Mouse (Mus musculus): ENCODE measurements around the gene Armc2. TPM values are rescaled to one million over a fixed set of nuclear protein-coding genes. Genes with fewer than 3 reads are reported as not detected.

Armc2 gene
- total RNA-seq, 1 experiment = 1.0 TPM

GRCm38 (mm10) chr10:41866838-41867154 is 151.4 kb downstream of the Armc2 start:
- Histone ChIP-seq H3K36me3 (ENCODE audit: control insufficient read depth, insufficient read depth, low read length, poor library complexity, severe bottlenecking) (no peaks in the 10 kb centered on the region), H3K4me3 (ENCODE audit: insufficient read depth in 1 of 2, low read depth in 1 of 2, low read length in 2 of 2, poor library complexity in 1 of 2, severe bottlenecking in 1 of 2) (no peak overlapping the region), H3K27ac (ENCODE audit: insufficient read depth, low read depth, low read length, poor library complexity, severe bottlenecking) (no peak overlapping the region), H3K9ac (ENCODE audit: insufficient read depth, low read depth, low read length, poor library complexity, severe bottlenecking) (no peak overlapping the region), H3K4me1 (ENCODE audit: control insufficient read depth in 2 of 2, insufficient read depth in 2 of 2, low read length in 2 of 2, poor library complexity in 1 of 2) (no peaks in the 10 kb centered on the region), H3K9me3 (ENCODE audit: control insufficient read depth, insufficient read depth, low read depth, low read length) (no peaks in the 10 kb centered on the region)
- no peak for DNase-seq (ENCODE audit: low read depth, low spot score)
- in situ Hi-C loops (cut with MboI; ENCODE audit: low sequenced_read_pairs in 2 of 2, unreplicated experiment in 2 of 2) = no loop called here
- TF ChIP-seq MAFK (IDR thresholded peaks at IDR 0.05; ENCODE audit: insufficient read depth, low read depth, low read length) (no peak), HCFC1 (IDR thresholded peaks at IDR 0.05; ENCODE audit: borderline replicate concordance, insufficient read depth, low read length) (no peak), ZC3H11A (IDR thresholded peaks at IDR 0.05; ENCODE audit: borderline replicate concordance, low read depth, low read length) (no peak), ZNF384 (IDR thresholded peaks at IDR 0.05; ENCODE audit: low read depth, low read length) (no peak), CHD2 (IDR thresholded peaks at IDR 0.05; ENCODE audit: low read depth, low read length) (no peak)

GRCm38 (mm10) chr10:41866069-41866837 is 152.0 kb downstream of the Armc2 start:
- H3K9me3 ChIP-seq (ENCODE audit: control insufficient read depth, insufficient read depth, low read depth, low read length) = no peaks in the 10 kb centered on the region
- H3K27ac ChIP-seq (ENCODE audit: insufficient read depth, low read depth, low read length, poor library complexity, severe bottlenecking) = no peak overlapping the region
- H3K9ac ChIP-seq (ENCODE audit: insufficient read depth, low read depth, low read length, poor library complexity, severe bottlenecking) = no peak overlapping the region
- no peaks in the 10 kb centered on the region for H3K36me3 ChIP-seq (ENCODE audit: control insufficient read depth, insufficient read depth, low read length, poor library complexity, severe bottlenecking)
- no peaks in the 10 kb centered on the region for H3K4me1 ChIP-seq (ENCODE audit: control insufficient read depth in 2 of 2, insufficient read depth in 2 of 2, low read length in 2 of 2, poor library complexity in 1 of 2)
- DNase-seq (ENCODE audit: low read depth, low spot score) = no peak
- no peak for TF ChIP-seq ZC3H11A (IDR thresholded peaks at IDR 0.05; ENCODE audit: borderline replicate concordance, low read depth, low read length)
- TF ChIP-seq ZNF384 (IDR thresholded peaks at IDR 0.05; ENCODE audit: low read depth, low read length) = no peak
- no peak for TF ChIP-seq CHD2 (IDR thresholded peaks at IDR 0.05; ENCODE audit: low read depth, low read length)
- TF ChIP-seq MAFK (IDR thresholded peaks at IDR 0.05; ENCODE audit: insufficient read depth, low read depth, low read length) = no peak
- in situ Hi-C loops (cut with MboI; ENCODE audit: low sequenced_read_pairs in 2 of 2, unreplicated experiment in 2 of 2) = no loop called here
- no peak overlapping the region for H3K4me3 ChIP-seq (ENCODE audit: insufficient read depth in 1 of 2, low read depth in 1 of 2, low read length in 2 of 2, poor library complexity in 1 of 2, severe bottlenecking in 1 of 2)

Other genes with a start within 250 kb of the Armc2 start
- 29.3 and 32.0 TPM in 2 replicates for gene Cep57l1, start 208.6 kb downstream of the Armc2 start, total RNA-seq (2012; rRNA removed)
- gene Sesn1, start 208.5 kb downstream of the Armc2 start, total RNA-seq (2012; rRNA removed) = 6.8 and 10.0 TPM in 2 replicates